Mouse (Mus musculus): Measurements from ENCODE around the gene Rpl18a. TPM values are rescaled to one million over a fixed set of nuclear protein-coding genes. Genes with fewer than 3 reads are reported as not detected.

Gene Rpl18a
- 2,771 and 2,787 TPM in 2 replicates for polyA plus RNA-seq (2015; fragmentation: Nextera tagmentation; extraction: Ambion mirVana)

DNA sequence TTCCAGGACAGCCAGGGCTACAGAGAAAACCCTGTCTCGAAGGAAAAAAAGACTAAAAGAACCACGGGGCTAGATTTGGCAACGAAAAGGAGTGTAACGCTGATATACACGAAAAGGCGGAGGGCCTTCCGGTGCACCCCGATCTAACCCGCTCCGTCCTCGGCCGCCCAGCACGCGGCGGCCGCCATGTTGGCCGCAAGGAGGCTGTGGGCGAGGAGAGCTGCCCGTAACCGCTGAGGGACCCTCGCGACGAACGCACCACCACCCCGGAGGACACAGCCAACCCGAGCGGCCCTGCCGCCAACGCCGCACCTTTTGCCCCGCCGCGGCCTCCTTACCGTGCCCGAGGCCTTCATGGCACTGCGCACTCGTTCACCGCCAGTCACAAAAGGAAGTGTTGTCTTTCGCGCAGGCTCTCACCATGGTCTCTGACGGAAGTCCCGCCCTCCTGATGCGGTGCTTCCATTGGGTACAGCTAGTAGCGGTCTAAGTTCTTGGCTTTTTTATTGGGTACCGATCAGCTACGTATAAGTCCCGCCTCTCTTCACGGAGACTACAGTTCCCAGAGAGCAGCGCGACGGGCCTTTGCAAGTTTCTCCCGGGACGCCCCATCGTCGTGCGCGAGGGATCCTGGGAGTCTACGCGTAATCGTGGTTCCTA lies at the start of gene Rpl18a:
Gene Rpl18a, minus strand, starts transcription at position 392 of the 660 bp plus-strand sequence.
- Histone ChIP-seq H3K4me1 (peaks cover 23% of the 10 kb centered on the region), H3K9me3 (no peaks in the 10 kb centered on the region), H3K4me3 (peak within 1 kb of the TSS; percentile 64), H3K9ac (replicated peaks) (peak within 1 kb of the TSS; percentile 85), H3K4me2 (replicated peaks) (peak within 1 kb of the TSS; percentile 73), H3K27ac (replicated peaks) (peak within 1 kb of the TSS; percentile 75), H3K36me3 (peaks cover 30% of the 10 kb centered on the region), H3K27me3 (peaks cover 25% of the 10 kb centered on the region)
- under 1% methylated on average over 60 of the region's 60 CpGs for whole genome bisulfite sequencing
- peak; percentile 99 for ATAC-seq (replicated peaks)

DNA sequence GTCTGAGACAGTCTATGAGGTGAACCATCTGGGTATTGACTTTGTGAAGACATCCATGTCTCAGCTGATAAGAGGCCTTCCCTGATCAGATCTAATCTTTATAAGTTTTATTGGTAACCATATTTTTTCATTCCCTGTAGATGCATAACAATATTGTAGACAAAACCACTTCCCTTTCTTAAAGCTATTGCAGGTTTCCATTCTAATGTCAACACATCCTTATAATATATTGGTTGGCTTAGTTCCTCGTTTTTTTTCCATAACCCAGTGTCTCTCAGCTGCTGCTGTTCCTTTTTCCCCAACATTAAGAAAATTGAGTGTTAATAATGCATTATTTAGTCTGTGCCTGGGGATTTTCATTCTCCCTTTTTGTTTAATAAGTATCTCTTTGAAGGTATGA lies 46.0 kb upstream of the Rpl18a start:
- no peaks in the 10 kb centered on the region for H3K4me1 ChIP-seq
- no peak overlapping the region for H3K27ac ChIP-seq (replicated peaks)
- H3K36me3 ChIP-seq = no peaks in the 10 kb centered on the region
- WGBS = 38% methylated on average over 1 of the region's 1 CpGs
- ATAC-seq (replicated peaks) = no peak
- no peak overlapping the region for H3K9ac ChIP-seq (replicated peaks)
- no peak overlapping the region for H3K4me3 ChIP-seq
- H3K9me3 ChIP-seq = no peaks in the 10 kb centered on the region
- H3K4me2 ChIP-seq (replicated peaks) = no peak overlapping the region
- H3K27me3 ChIP-seq = no peaks in the 10 kb centered on the region

DNA sequence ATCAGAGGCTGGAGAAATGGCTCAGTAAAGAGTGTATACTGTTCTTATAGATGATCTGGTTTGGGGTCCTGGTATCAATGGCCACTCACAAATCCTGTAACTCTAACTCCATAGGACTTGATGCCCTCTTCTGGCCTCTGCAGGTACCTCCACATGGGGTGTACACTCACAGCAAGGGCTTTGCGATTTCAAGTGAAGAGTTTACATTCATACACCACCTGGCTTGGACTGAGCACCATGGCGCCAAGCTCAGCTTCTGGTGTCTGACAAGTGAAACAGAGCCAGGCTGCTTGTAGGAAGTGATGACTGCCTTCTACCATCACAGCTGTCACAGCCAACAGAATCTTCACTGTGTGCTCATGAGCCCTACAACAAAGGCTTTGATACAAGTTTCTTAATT lies 44.3 kb upstream of the Rpl18a start:
- 67% methylated on average over 2 of the region's 2 CpGs for WGBS
- Histone ChIP-seq H3K27ac (replicated peaks) (no peak overlapping the region), H3K36me3 (no peaks in the 10 kb centered on the region), H3K27me3 (no peaks in the 10 kb centered on the region), H3K4me2 (replicated peaks) (no peak overlapping the region), H3K4me1 (no peaks in the 10 kb centered on the region), H3K9ac (replicated peaks) (no peak overlapping the region), H3K4me3 (no peak overlapping the region), H3K9me3 (no peaks in the 10 kb centered on the region)
- ATAC-seq (replicated peaks) = no peak

DNA sequence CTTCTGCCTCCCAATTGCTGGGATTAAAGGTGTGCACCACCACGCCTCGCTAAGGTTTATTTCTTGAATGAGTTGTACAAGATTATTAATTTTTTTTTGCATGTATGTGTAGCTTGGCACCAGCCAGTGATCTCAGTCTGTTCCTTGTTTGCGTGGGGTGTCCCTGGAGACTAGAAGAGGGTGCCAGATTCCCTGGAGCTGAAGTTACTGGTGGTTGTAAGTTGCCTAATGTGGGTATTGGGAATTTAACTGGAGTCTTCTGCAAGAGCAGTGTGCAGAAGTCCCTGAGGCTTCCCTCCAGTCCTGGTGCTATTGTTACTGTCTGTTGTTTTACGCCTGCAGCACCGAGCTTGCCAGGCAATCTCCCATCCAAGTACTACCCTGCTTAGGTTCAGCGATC lies 40.0 kb upstream of the Rpl18a start:
- H3K9me3 ChIP-seq = no peaks in the 10 kb centered on the region
- H3K9ac ChIP-seq (replicated peaks) = no peak overlapping the region
- 83% methylated on average over 6 of the region's 6 CpGs for WGBS
- H3K4me3 ChIP-seq = no peak overlapping the region
- H3K27ac ChIP-seq (replicated peaks) = no peak overlapping the region
- H3K36me3 ChIP-seq = no peaks in the 10 kb centered on the region
- ATAC-seq (replicated peaks) = no peak
- no peaks in the 10 kb centered on the region for H3K4me1 ChIP-seq
- no peaks in the 10 kb centered on the region for H3K27me3 ChIP-seq
- no peak overlapping the region for H3K4me2 ChIP-seq (replicated peaks)

DNA sequence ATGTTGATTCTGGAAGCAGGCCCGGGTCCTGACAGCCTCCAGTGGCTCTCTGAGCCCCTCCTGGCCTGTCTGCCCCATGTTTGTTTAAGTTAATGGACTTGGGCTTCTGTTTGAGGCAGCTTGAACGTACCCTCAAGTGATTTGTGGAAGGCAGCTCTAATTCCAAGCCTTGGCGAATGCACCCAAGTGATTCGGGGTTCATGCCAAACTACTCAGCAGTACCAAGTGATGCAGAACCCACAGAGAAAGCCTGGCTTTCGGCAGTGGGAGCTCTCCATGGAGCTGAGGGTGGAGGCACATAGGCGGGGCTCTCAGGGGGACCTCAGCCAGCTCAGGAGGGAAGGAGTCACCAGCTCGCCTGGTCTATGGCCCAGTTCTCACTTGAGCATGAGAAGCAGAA lies 37.6 kb upstream of the Rpl18a start:
- H3K4me2 ChIP-seq (replicated peaks) = no peak overlapping the region
- no peak for ATAC-seq (replicated peaks)
- H3K27me3 ChIP-seq = no peaks in the 10 kb centered on the region
- H3K9ac ChIP-seq (replicated peaks) = no peak overlapping the region
- H3K4me3 ChIP-seq = no peak overlapping the region
- WGBS = 71% methylated on average over 7 of the region's 7 CpGs
- no peaks in the 10 kb centered on the region for H3K36me3 ChIP-seq
- H3K9me3 ChIP-seq = no peaks in the 10 kb centered on the region
- H3K4me1 ChIP-seq = no peaks in the 10 kb centered on the region
- H3K27ac ChIP-seq (replicated peaks) = no peak overlapping the region

GRCm38 (mm10) chr8:70933036-70933435 lies 35.8 kb upstream of the Rpl18a start:
- Histone ChIP-seq H3K36me3 (no peaks in the 10 kb centered on the region), H3K9me3 (no peaks in the 10 kb centered on the region), H3K4me3 (no peak overlapping the region), H3K9ac (replicated peaks) (no peak overlapping the region), H3K27me3 (no peaks in the 10 kb centered on the region), H3K4me2 (replicated peaks) (no peak overlapping the region), H3K4me1 (no peaks in the 10 kb centered on the region), H3K27ac (replicated peaks) (no peak overlapping the region)
- no peak for ATAC-seq (replicated peaks)
- WGBS = 91% methylated on average over 4 of the region's 4 CpGs

- H3K27me3 ChIP-seq = no peaks in the 10 kb centered on the region
- no peak for ATAC-seq (replicated peaks)
- H3K27ac ChIP-seq (replicated peaks) = no peak overlapping the region
- no peak overlapping the region for H3K4me2 ChIP-seq (replicated peaks)
- no peak overlapping the region for H3K4me3 ChIP-seq
- no peaks in the 10 kb centered on the region for H3K9me3 ChIP-seq
- no peak overlapping the region for H3K9ac ChIP-seq (replicated peaks)
- H3K36me3 ChIP-seq = no peaks in the 10 kb centered on the region
- no peaks in the 10 kb centered on the region for H3K4me1 ChIP-seq
- WGBS = 93% methylated on average over 11 of the region's 11 CpGs
Observed at GRCm38 (mm10) chr8:70931731-70932130, 34.5 kb upstream of the Rpl18a start.

DNA sequence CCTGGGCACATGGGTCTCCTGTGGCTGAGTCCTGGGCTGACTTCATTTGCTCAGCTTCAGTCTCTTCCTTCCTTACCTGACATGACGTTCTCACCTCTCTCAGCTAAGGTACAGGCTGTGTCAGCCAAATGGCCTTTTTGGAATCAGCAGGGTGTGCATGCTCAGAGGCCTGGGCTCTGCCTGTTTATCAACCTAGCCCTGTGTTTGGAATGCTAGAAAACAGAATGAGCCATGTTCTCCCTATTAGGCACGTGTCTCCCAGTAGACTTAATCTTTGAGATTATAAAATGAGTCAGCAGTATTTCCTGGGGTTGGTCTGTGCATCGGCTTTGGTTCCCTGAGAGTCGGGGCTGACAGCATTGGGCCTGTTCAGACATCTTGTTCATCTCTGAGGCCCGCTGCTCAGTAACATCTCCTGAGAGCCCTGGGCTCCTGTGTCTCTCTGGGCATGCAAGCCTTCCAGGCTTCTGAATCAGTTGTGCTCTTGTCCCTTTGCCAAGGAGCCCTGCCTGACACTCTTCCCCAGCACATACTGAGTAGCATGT lies 31.6 kb upstream of the Rpl18a start:
- Histone ChIP-seq H3K27me3 (no peaks in the 10 kb centered on the region), H3K9me3 (no peaks in the 10 kb centered on the region), H3K27ac (replicated peaks) (no peak overlapping the region), H3K36me3 (no peaks in the 10 kb centered on the region), H3K9ac (replicated peaks) (no peak overlapping the region), H3K4me1 (no peaks in the 10 kb centered on the region), H3K4me2 (replicated peaks) (no peak overlapping the region), H3K4me3 (no peak overlapping the region)
- ATAC-seq (replicated peaks) = no peak
- 86% methylated on average over 5 of the region's 5 CpGs for WGBS

DNA sequence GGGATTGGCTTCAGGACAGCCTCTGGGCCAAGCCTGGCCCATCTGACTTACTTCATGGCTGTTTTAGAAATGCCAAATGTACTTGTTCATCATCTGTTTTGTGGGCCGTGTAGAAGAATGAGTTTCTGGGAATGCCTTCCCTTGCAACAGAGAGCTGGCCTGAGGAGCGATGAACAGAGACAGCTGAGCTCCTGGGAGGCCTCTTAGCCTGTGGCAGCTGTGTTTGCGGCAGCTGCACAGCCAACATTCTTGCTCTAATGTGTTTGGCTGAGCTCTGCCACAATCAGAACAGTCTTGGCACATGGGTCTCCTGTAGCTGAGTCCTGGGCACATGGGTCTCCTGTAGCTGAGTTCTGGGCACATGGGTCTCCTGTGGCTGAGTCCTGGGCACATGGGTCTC lies 30.9 kb upstream of the Rpl18a start:
- Histone ChIP-seq H3K4me3 (no peak overlapping the region), H3K27me3 (no peaks in the 10 kb centered on the region), H3K9me3 (no peaks in the 10 kb centered on the region), H3K4me1 (no peaks in the 10 kb centered on the region), H3K27ac (replicated peaks) (no peak overlapping the region), H3K9ac (replicated peaks) (no peak overlapping the region), H3K4me2 (replicated peaks) (no peak overlapping the region), H3K36me3 (no peaks in the 10 kb centered on the region)
- 81% methylated on average over 3 of the region's 3 CpGs for WGBS
- no peak for ATAC-seq (replicated peaks)

GRCm38 (mm10) chr8:70926396-70926795 lies 29.2 kb upstream of the Rpl18a start:
- no peaks in the 10 kb centered on the region for H3K4me1 ChIP-seq
- H3K27ac ChIP-seq (replicated peaks) = no peak overlapping the region
- no peaks in the 10 kb centered on the region for H3K27me3 ChIP-seq
- WGBS = 84% methylated on average over 5 of the region's 5 CpGs
- no peak overlapping the region for H3K4me2 ChIP-seq (replicated peaks)
- no peak for ATAC-seq (replicated peaks)
- H3K9ac ChIP-seq (replicated peaks) = no peak overlapping the region
- no peak overlapping the region for H3K4me3 ChIP-seq
- H3K36me3 ChIP-seq = no peaks in the 10 kb centered on the region
- H3K9me3 ChIP-seq = no peaks in the 10 kb centered on the region

DNA sequence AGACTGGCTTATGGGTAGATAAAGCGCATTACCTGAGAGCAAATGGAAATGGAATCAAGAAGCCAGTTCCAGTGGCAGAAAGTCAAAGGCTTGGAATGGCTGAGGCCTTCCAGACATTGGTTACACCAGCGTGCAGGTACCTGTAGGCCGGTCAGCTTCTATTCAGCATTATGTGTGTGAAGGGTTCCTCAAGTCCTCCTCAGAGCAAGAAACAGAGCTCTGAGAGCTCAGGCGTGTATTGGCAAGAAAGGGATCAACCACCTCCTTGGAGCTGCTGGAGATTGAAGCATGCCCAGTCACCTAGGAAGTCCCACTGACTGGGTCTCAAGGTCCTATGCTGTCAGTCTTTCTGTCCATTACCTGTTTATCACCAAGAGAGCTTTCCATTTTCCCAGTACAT lies 28.5 kb upstream of the Rpl18a start:
- Histone ChIP-seq H3K27ac (replicated peaks) (no peak overlapping the region), H3K4me1 (no peaks in the 10 kb centered on the region), H3K36me3 (no peaks in the 10 kb centered on the region), H3K9ac (replicated peaks) (no peak overlapping the region), H3K27me3 (no peaks in the 10 kb centered on the region), H3K4me3 (no peak overlapping the region), H3K4me2 (replicated peaks) (no peak overlapping the region), H3K9me3 (no peaks in the 10 kb centered on the region)
- no peak for ATAC-seq (replicated peaks)
- 94% methylated on average over 4 of the region's 4 CpGs for WGBS

DNA sequence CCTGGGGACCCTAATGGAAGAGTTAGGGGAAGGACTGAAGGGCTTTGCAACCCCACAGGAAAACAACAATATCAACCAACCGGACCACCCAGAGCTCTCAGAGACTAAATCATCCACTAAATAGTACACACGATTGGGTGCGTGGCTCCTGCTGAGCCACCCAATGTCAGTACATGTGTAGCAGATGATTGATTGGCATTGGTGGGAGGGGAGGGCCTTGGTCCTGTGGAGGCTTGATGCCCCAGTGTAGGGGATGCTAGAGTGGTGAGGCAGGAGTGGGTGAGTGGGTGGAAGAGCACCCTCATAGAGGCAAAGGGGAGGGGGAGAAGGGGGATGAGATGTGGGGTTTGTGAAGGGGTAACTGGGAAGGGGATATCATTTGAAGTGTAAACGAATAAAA lies 26.9 kb upstream of the Rpl18a start:
- H3K36me3 ChIP-seq = peaks cover 4% of the 10 kb centered on the region; the same call in 1 of the 2 replicates
- WGBS = 86% methylated on average over 4 of the region's 4 CpGs
- H3K9ac ChIP-seq (replicated peaks) = no peak overlapping the region
- H3K4me3 ChIP-seq = no peak overlapping the region
- no peak overlapping the region for H3K4me2 ChIP-seq (replicated peaks)
- H3K27ac ChIP-seq (replicated peaks) = no peak overlapping the region
- H3K27me3 ChIP-seq = no peaks in the 10 kb centered on the region
- no peak for ATAC-seq (replicated peaks)
- H3K4me1 ChIP-seq = no peaks in the 10 kb centered on the region
- H3K9me3 ChIP-seq = no peaks in the 10 kb centered on the region
